Mouse (Mus musculus) lung, postnatal 10 days (tissue): ENCODE results near the gene Cish.
A peak's percentile ranks its signal among the peaks of the same experiment; 100 is the strongest.

Source experiments
- DNase-seq: peaks from one replicate; pipeline ENCODE4 v3.0.0; 2021

Cish gene

GRCm38 (mm10) chr9:107296016-107296040 is at the start of gene Cish:
Gene Cish, plus strand, starts transcription at chr9:107296026.
- no peak for DNase-seq

GRCm38 (mm10) chr9:107246170-107246569 is 49.7 kb upstream of the Cish start:
- peak; percentile 21 for DNase-seq

- no peak for DNase-seq
These were observed 46.7 kb upstream of the Cish start for GRCm38 (mm10) chr9:107249154-107249553.

DNA sequence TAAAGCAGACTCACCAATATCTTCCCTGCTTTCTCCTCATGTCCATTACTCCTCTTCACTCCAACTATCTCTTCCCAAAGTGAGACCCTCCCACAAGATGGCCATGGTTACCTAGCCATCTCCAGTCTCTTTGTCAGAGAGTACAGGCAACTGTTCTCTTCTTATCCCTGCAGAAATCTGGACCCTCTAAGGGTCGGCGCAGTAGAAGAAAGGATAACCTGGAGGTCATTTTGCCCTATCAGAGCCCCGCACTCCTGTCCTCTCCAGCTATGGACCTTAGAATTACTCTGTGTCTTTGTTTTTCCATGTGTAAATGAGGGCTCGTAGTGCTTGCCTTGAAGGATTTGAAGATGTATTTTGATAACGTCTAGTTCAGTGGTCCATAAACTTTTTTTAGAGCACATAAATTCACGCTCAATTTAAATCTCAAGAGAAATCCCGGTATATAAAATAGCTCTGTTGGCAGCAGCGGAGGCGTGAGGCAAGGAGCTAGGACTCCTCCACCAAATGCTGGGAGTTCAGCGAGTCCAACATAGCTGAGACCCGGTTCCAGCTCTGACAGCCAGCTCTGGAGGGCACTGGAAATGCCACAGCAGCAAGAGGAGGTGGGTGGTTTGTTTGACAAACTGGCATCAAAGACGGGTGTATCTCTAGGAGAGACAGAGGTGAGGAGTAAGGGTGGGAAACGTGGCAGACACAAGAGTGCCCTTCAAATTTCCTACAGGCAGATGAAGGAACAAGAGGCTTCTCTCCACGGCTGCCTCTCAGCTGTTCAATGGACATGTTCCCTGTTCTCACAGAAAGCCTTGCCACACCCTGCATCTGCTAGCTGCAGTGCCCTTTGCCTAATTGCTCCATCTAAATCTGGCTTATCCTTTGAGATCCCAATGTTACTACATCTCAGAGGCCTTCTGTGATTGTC is 45.1 kb upstream of the Cish start:
- no peak for DNase-seq

DNA sequence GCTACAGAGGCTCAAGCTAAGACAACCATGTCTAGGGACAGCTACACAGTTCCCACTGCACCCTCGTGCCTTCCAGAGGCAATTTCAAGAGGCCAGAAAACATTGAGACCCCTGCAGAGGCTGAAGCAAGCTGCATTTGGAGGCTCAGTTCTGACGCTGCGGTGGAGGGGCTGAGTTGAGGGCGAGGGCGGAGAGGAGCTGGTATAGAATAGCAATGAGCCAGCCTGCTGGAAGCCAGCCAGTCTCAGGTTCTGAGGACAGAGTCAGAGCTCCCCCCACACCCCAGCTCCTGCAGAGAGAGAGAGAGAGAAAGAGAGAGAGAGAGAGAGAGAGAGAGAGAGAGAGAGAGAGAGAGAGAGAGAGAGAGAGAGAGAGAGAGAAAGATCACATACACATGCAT is 43.7 kb upstream of the Cish start:
- DNase-seq, result no peak

DNA sequence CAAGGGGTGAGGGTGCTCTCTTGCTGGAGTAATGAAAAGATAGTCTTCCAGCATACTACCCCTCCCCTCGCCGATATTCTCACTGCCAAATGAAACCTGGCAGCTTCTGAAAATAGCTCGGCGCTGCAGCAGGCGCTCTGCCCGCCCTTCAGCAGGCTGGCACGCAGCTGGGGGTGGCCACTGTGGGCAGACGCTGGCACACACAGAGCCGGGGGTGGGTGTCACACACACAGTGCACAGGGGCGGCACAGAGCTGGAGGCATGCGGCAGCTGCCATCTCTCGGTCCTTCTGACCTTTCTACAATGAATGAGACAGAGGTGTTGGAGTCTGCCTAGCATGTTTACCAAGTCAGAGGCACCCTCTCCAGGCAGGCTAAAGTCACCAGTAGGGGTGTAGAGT is 41.4 kb upstream of the Cish start:
- DNase-seq, result no peak

DNA sequence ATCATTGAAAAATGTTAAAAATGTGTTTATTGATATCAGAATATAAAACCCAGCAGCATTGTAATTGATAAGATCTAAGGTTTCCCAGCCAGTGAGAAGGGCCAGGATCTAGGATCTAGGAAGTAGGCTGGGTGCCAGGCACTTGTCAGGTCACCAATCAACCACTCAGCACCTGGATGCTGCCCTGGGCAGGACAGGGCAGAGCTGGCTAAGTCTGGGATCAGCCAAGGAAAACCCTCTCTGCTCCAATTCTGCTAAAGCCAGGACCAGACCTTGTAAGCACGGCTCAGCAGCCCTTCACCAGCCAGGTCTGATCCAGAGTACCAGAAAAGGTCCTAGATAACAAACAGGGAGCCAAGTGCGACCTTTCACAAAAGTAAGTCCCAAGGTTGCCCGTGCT is 40.9 kb upstream of the Cish start:
- DNase-seq, result no peak

DNA sequence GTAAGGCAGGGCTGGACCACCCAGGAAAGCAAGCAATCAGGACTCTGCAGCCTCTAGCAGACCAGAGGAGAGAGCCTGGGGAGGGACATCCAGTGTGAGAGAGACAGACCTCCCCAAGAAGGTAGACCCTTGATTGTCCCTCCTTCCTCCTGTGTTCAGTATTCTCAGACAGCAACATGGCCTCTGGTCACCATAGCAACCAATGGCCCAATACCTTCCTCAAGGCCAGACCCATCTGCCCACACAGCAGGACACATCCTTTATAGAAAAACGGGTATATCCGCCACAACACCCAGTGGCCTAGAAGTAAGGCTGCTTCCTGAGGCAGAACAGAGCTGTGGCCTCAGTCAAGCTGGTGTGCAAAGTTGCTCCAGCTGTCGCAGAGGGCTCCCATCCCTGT is 40.2 kb upstream of the Cish start:
- DNase-seq, result no peak

- peak; percentile 38 for DNase-seq
These were observed 36.3 kb upstream of the Cish start for GRCm38 (mm10) chr9:107259571-107259970.

- no peak for DNase-seq
These were observed 35.4 kb upstream of the Cish start for GRCm38 (mm10) chr9:107260429-107260828.

DNA sequence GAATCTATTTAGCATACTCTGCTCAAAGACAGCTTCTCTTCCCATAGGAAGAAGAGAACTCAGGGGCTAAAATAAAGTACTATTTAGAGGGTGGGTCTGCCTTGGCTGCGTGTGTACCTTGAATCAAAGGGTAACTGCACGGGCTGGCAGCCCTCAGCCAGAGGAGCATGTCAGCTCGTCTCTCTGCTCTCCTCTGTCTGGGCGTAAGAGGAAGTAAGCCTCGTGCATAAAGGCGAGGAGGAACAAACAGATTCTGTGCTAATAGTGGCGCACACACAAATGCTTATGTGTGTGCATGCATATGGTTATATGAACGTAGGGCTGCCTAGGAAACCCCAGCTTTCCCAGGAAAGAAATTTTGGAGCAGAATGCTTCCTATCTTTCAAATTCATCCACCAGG is 35.0 kb upstream of the Cish start:
- no peak for DNase-seq

GRCm38 (mm10) chr9:107261792-107262191 is 34.0 kb upstream of the Cish start:
- no peak for DNase-seq

- no peak for DNase-seq
These were observed 33.5 kb upstream of the Cish start for GRCm38 (mm10) chr9:107262375-107262774.

GRCm38 (mm10) chr9:107263912-107264311 is 31.9 kb upstream of the Cish start:
- DNase-seq, result no peak

- DNase-seq, result no peak
These were observed 31.1 kb upstream of the Cish start for GRCm38 (mm10) chr9:107264731-107265130.

DNA sequence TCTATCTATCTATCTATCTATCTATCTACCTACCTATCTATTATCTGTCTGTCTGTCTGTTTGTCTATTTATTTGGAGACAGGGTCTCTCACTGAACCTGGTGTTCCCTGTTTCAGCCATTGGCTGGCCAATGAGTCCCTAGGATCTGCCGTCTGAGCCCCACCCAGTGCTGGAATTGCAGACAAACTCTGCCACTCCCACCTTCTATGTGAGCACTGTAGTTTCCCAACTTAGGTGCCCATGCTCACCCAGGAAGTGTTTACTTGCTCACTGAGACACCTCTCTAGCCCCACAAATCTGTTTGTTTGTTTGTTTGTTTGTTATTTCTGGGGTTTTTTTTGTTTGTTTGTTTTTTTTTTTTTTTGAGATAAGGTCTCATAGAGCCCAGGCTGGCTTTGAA is 28.8 kb upstream of the Cish start:
- DNase-seq, result no peak

GRCm38 (mm10) chr9:107267721-107268402 is 28.0 kb upstream of the Cish start:
- DNase-seq, result no peak

DNA sequence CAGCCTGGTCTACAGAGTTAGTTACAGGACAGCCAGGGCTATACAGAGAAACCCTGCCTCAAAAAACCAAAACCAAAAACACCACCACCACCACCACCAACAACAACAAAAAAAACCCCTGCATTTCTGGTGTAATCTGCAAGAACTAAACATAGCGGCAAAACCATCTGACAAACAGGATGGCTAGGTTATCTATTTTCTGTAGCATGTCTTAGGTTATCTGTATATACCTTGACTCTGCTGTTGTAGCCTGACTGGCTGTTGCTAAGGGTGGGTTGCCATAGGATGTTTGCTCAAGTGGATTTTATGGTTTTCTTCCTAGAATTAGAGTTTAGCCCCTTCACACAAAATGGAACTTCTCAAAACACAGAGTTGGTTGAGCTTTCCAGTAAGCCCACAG is 26.1 kb upstream of the Cish start:
- DNase-seq, result no peak

DNA sequence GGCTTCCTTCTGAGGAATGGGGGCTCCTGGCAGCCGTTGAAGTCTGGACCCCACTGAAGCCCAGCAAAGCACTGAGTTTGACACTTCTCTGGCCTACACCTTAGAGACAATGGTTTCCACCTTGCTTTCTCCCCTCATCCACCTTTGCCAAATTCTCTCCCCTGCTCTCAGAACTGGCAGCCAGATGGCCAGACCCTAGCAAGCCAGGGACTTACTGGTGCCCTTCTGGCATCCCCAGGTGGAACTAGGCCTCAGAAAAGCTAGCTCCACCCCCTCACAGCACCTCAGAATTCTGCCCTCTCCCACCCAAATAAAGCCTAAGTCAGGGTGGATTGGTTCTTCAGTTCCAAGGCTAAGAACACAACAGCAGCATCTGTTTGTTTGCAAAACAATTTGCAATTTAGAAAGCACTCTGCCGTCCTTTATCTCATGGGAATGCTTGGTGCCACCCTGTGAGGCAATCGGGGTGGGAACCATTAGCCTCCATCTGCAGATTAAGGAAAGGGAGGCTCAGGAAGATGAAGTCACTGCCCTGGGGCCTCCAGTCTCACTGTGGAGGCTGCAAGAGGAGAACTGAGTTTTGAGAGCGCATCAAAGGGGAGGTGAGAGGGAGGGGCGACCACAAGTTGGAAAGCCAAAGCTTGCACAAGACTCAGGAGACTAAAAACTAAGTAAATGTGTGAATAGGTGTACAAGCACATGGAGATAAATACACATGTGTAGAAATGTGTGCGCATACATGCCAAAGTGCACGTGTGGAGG is 24.5 kb upstream of the Cish start:
- no peak for DNase-seq

DNA sequence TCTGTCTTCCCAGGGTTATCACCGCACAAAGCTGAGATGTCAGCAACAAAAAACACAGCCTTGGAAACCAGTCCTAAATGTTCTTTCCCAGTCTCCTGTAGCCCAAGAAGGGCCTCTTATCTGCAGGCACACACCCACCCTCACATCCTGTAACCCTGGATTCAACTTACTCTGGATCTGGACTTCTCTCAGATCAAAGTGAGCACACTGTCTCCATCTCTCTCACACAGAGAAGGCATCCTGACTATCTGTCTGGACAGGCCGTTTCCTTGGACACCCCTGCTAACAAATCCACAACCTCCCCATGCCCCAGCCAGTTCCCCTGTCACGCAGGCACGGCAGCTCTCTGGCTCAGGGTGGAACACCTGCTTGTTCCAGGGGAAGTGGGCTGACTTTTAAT is 23.5 kb upstream of the Cish start:
- DNase-seq, result no peak

- no peak for DNase-seq
These were observed 22.6 kb upstream of the Cish start for GRCm38 (mm10) chr9:107273184-107273583.

DNA sequence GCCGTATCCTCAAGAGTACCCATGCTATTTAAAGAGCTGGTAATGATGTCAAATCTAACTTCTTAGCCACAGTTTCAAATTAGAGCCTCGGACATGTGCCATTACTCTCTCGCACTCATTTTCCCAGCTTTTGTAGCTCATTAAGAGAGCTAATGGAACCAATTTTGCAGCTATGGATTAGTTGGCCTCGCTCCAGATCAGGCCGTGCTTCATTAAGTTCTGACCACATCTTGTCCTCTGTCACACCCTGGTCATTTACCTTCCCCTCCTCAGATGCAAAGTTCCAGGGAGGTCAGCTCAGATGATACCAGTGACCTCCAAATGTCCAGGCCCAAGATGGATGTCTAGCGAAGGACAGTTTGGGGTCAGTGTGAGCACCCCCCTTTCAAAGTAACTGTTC is 21.1 kb upstream of the Cish start:
- DNase-seq, result no peak

DNA sequence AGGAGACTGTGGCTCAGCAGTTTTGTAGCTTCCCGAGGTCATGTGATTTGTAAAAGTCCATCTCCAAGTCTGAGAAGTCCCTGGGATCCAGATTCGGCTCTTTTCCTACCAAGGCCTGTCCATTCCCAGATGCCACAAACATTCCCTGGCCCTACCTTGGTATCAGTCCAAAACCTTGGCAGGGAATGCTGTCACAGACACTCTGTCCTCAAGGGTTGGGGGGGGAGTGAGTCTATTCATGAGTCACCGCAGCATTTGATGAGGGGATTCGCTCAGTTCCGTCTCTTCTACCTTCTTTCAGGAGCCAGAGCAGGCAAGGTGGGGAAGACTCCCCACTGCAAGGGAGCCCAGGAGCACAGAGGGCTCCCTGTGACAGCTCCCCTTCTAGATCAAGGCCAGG is 20.1 kb upstream of the Cish start:
- no peak for DNase-seq

- DNase-seq, result no peak
These were observed 18.2 kb upstream of the Cish start for GRCm38 (mm10) chr9:107277603-107278002.
